Mouse (Mus musculus) ES-E14 (cell line): Measurements from ENCODE around the gene Derl3. TPM values are rescaled to one million over a fixed set of nuclear protein-coding genes. Genes with fewer than 3 reads are reported as not detected.

Experiments
- DNase-seq: peaks from one replicate; pipeline ENCODE4 v3.0.0-alpha.2; 2013; ENCODE audit warnings: low read depth, low spot score
- H3K27ac ChIP-seq: 2 replicates; pipeline ENCODE4 v1.5.1; 2012; ENCODE audit warnings: low read depth, mild to moderate bottlenecking, low read length, moderate library complexity, mixed read lengths; ENCODE audit not compliant: poor library complexity, insufficient read depth, severe bottlenecking
- H3K36me3 ChIP-seq: 2 replicates; pipeline ENCODE4 v1.6.1; 2012; ENCODE audit warnings: mild to moderate bottlenecking, low read length, moderate library complexity, mixed read lengths; ENCODE audit not compliant: control insufficient read depth, poor library complexity, insufficient read depth, severe bottlenecking
- H3K4me1 ChIP-seq, 2 experiments: fragments of 150-350 bp in 1 of 2; sonication (generic) in 1 of 2; 2 replicates each; pipeline ENCODE4 v1.6.1; 2012; ENCODE audit warnings: low read length in 2 of 2, mild to moderate bottlenecking in 1 of 2, mixed read lengths in 1 of 2; ENCODE audit not compliant: control insufficient read depth in 2 of 2, insufficient read depth in 2 of 2, poor library complexity in 1 of 2
- H3K4me3 ChIP-seq, 2 experiments: fragments of 150-350 bp in 1 of 2; sonication (generic) in 1 of 2; 2 replicates each; pipeline ENCODE4 v1.5.1; 2012; ENCODE audit warnings: low read length in 2 of 2, low read depth in 1 of 2, mild to moderate bottlenecking in 1 of 2, mixed read lengths in 1 of 2; ENCODE audit not compliant: insufficient read depth in 1 of 2, poor library complexity in 1 of 2, severe bottlenecking in 1 of 2
- H3K9ac ChIP-seq: 2 replicates; pipeline ENCODE4 v1.6.1; 2012; ENCODE audit warnings: low read depth, mild to moderate bottlenecking, low read length, mixed read lengths; ENCODE audit not compliant: poor library complexity, insufficient read depth, severe bottlenecking
- H3K9me3 ChIP-seq: fragments of 150-350 bp; sonication (generic); 2 replicates; pipeline ENCODE4 v1.6.1; 2012; ENCODE audit warnings: low read depth, mild to moderate bottlenecking, low read length; ENCODE audit not compliant: control insufficient read depth, insufficient read depth
- CHD2 ChIP-seq: IDR thresholded peaks from 2 replicates; pipeline ENCODE4 v1.6.1; 2014; ENCODE audit warnings: mild to moderate bottlenecking, low read depth, low read length, inconsistent platforms
- HCFC1 ChIP-seq: IDR thresholded peaks from 2 replicates; pipeline ENCODE4 v1.6.1; 2012; ENCODE audit warnings: low read length, inconsistent platforms, borderline replicate concordance; ENCODE audit not compliant: insufficient read depth
- MAFK ChIP-seq: IDR thresholded peaks from 2 replicates; pipeline ENCODE4 v1.6.1; 2014; ENCODE audit warnings: mild to moderate bottlenecking, low read depth, low read length, inconsistent platforms; ENCODE audit not compliant: insufficient read depth
- ZC3H11A ChIP-seq: IDR thresholded peaks from 2 replicates; pipeline ENCODE4 v1.6.1; 2012; ENCODE audit warnings: low read depth, mild to moderate bottlenecking, inconsistent platforms, low read length, borderline replicate concordance
- ZNF384 ChIP-seq: IDR thresholded peaks from 2 replicates; pipeline ENCODE4 v1.6.1; 2012; ENCODE audit warnings: low read depth, low read length, inconsistent platforms
- in situ Hi-C, 2 experiments: fragments of 600-800 bp; cut with MboI; formaldehyde crosslinking; loops; one replicate each; pipeline ENCODE4 v1.15.1; 2025; ENCODE audit warnings: low sequenced_read_pairs in 2 of 2, inconsistent platforms in 1 of 2; ENCODE audit not compliant: unreplicated experiment in 2 of 2
- total RNA-seq: library from RNA; depleted of rRNA; stranded (reverse); fragments of 300-350 nt; gene quantifications from 2 replicates; pipeline ENCODE4 v1.2.3, GENCODE M21; 2012

Gene Derl3
- total RNA-seq, 1 experiment = 19.9 TPM

GRCm38 (mm10) chr10:75940520-75940919, 47.3 kb downstream of the Derl3 start, which contains the start of gene Gm867:
Gm867 (minus strand) TSS chr10:75940672.
- H3K4me3 ChIP-seq = peak within 1 kb of the TSS; percentile 3 to 47
- H3K9ac ChIP-seq = peak within 1 kb of the TSS; percentile 68; the same call in 1 of the 2 replicates
- DNase-seq = no peak
- H3K36me3 ChIP-seq = peaks cover 21% of the 10 kb centered on the region
- in situ Hi-C loops = no loop called here
- no peak for TF ChIP-seq CHD2
- no peak for TF ChIP-seq MAFK
- TF ChIP-seq HCFC1 = no peak
- no peak for TF ChIP-seq ZC3H11A
- no peak for TF ChIP-seq ZNF384
- H3K9me3 ChIP-seq = no peaks in the 10 kb centered on the region
- peak within 1 kb of the TSS; percentile 85 for H3K27ac ChIP-seq
- peaks cover 3 to 31% of the 10 kb centered on the region in 2 experiments; a peak in 3 of 4 replicates for H3K4me1 ChIP-seq

DNA sequence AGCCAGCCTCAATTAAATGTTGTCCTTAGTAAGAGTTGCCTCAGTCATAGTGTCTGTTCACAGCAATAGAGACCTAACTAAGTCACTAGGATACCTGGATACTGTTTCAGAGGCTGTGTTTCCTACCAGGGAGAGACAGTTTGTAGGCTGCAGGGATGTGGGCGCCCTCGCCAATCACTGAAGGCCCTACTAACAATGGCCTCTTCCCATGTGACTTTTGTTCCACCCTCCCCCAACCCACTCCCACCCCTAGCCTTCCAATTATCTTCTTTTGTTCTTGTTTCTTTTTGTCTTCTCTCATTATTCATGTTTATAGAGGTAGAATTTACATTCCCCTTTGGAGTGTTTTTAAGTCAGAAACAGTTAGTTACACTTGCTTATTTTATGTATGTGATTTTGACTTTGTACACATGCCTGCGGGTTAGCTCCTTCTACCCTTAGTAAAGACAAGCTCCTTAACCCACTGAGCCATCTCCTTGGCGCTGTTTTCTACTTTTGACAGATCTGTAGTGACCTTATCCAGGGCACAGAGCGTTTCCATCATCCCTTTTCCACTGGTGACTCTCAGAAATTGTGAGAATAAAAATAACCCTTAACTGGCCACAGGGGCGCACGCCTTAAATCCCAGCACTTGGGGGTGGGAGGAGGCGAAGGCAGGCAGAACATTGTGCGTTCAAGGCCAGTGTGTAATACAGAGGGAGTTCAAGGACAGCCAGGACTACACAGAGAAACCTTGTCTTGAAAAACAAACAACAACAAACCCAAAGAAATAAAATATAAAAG, 48.0 kb downstream of the Derl3 start:
- Histone ChIP-seq H3K9me3 (no peaks in the 10 kb centered on the region), H3K36me3 (peaks cover 21% of the 10 kb centered on the region), H3K4me1 (peaks cover 3 to 31% of the 10 kb centered on the region in 2 experiments; a peak in 3 of 4 replicates), H3K9ac (peak overlapping the region; percentile 68; the same call in 1 of the 2 replicates), H3K27ac (peak overlapping the region; percentile 85), H3K4me3 (no peak overlapping the region)
- in situ Hi-C loops = no loop called here
- TF ChIP-seq MAFK = no peak
- no peak for TF ChIP-seq ZNF384
- no peak for TF ChIP-seq CHD2
- no peak for TF ChIP-seq HCFC1
- TF ChIP-seq ZC3H11A = no peak
- DNase-seq = no peak

DNA sequence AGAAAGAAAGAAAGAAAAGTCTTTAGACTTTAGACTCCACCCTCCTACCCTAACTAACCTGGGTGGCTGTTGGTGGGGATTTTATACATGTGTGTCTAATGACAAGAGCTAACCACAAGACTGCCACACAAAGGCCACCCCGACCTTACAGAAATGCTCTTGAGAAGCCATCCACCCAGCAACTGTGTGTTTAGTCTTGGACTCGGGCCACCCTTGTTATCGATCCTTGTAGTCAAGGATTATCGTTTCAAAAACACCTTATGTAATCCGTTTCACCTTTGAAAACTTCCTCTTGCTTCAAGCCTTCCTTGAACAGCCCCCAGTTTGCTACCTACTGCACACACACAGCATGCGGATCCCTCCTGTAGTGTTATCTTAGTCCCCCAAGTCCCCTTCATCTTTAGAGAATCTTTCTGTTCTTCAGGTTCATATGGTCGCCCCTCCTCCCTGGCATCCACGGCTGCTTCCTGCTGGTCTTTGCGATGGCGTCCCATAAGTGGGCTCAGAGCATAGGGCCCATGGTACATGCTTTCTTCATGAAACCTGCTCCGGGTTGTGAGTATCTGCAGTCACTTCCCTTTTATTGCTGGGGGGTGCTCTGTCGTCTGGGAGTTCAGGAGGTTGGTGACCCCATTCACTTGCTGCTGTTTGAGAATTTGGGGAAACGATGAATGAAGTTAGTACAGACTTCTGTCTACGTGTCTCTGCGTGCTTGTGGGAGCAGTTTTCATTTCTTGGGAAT, 49.7 kb downstream of the Derl3 start, which contains the start of gene Vpreb3:
TSS of gene Vpreb3 (plus strand) at position 322 of the 742 bp plus-strand sequence.
- in situ Hi-C loops = no loop called here
- Histone ChIP-seq H3K27ac (no peak within 1 kb of the TSS), H3K4me3 (no peak within 1 kb of the TSS), H3K4me1 (peaks cover 3 to 31% of the 10 kb centered on the region in 2 experiments; a peak in 3 of 4 replicates), H3K9me3 (no peaks in the 10 kb centered on the region), H3K36me3 (peaks cover 14% of the 10 kb centered on the region; the same call in 1 of the 2 replicates), H3K9ac (no peak within 1 kb of the TSS)
- no peak for TF ChIP-seq MAFK
- TF ChIP-seq HCFC1 = no peak
- no peak for TF ChIP-seq ZC3H11A
- TF ChIP-seq CHD2 = no peak
- no peak for TF ChIP-seq ZNF384
- DNase-seq = no peak

DNA sequence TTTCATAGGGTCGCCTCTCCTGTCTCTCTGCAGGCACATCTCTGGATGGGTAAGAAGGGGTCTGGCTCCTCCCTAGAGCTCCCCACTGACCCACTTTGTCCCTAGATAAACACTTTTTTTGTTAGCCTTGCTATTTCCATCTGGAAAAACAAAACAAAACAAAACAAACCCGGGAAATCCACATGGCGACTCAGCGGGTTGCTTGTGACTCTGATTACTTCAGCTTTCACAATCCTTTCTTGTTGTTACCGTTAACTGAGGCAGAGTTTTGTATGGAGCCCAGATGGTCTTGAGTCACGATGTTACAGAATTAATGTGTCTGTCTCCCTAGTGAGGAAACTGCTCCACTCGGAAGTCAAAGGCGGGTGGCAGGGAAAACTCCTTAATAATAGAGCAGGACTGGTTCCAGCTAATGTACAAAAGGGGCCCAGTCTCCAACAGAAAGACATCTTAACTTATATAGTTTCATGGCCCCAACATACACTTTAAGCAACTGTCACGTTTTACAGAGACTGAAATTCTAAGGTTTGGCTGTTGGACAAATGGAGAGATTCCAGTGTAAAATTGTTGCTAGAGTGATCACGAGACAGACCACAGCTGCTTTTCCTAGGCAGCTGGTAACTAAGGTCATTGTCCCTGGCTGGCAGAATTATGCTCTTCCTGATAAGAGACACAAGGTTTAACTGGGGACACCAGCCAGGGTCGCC, 51.0 kb downstream of the Derl3 start:
- no peak overlapping the region for H3K27ac ChIP-seq
- no peak overlapping the region for H3K4me3 ChIP-seq
- no peak for DNase-seq
- peaks cover 7% of the 10 kb centered on the region; the same call in 1 of the 2 replicates for H3K36me3 ChIP-seq
- no peak for TF ChIP-seq ZNF384
- TF ChIP-seq MAFK = no peak
- TF ChIP-seq CHD2 = no peak
- no peak for TF ChIP-seq HCFC1
- no peak for TF ChIP-seq ZC3H11A
- no peaks in the 10 kb centered on the region for H3K9me3 ChIP-seq
- H3K9ac ChIP-seq = no peak overlapping the region
- in situ Hi-C loops = no loop called here
- H3K4me1 ChIP-seq = peaks cover 0 to 31% of the 10 kb centered on the region in 2 experiments; a peak in 2 of 4 replicates
